Mouse (Mus musculus) erythroblast, embryonic 14.5 days (primary cell): ENCODE data around the gene Slc6a19.

Source experiments
- GATA1 ChIP-seq: IDR thresholded peaks from 2 replicates; pipeline ENCODE4 v1.6.1; 2012; ENCODE audit warnings: low read length, inconsistent platforms, mixed read lengths
- TAL1 ChIP-seq: IDR thresholded peaks from 3 replicates; pipeline ENCODE4 v1.6.1; 2012; ENCODE audit warnings: low read length, inconsistent platforms, mixed read lengths

GRCm38 (mm10) chr13:73723081-73723668 is 18.5 kb upstream of the Slc6a19 start:
- no peak for TF ChIP-seq GATA1
- TF ChIP-seq TAL1, result no peak
